Mouse (Mus musculus) embryonic fibroblast, embryonic 13.5 days (primary cell): ENCODE measurements around the gene Cyp2s1.

ENCODE experiments used
- CTCF ChIP-seq: IDR thresholded peaks from 2 replicates; pipeline ENCODE4 v1.5.1; 2011; ENCODE audit warnings: mild to moderate bottlenecking, control low read depth, low read length, moderate library complexity, borderline replicate concordance; ENCODE audit not compliant: insufficient read depth
- POLR2A ChIP-seq: IDR thresholded peaks from 2 replicates; pipeline ENCODE4 v1.6.1; 2011; ENCODE audit warnings: low read depth, mild to moderate bottlenecking, control low read depth, low read length, moderate library complexity

DNA sequence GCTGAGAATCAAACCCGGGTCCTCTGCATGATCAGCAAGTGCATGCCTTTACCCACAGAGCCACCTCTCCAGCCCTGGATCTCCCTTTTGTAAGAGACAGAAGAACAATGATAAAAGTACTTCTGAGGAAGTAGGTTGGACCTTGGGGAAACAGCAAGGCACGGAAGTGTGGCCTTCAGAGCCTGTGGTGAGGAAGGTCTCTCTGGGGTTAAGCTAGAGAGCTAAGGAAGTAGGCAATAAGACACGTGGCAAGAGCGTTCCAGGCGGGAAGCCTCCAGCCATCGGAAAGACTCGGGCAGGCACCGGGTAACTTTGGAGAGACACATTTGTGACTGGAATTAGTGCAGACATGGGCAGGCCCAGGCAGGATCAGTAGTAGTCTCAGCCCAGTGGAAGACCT, 21.9 kb downstream of the Cyp2s1 start:
- no peak for TF ChIP-seq POLR2A
- TF ChIP-seq CTCF: no peak
